In genomic region chr3:100264991-100265390, GRCm38 (mm10) we compare ENCODE assay signal across 18 mouse cellular contexts.
DNase-seq lines count a peak whose midpoint lies in the region; ATAC-seq lines count a peak whose summit lies in the region.
"Had no signal": no experiment of that assay in that cellular context is flagged by ENCODE, and none has a peak within 500 bp of the region (broad histone marks: within the 10 kb centered on the region; RNA-seq: fewer than 3 reads in every experiment).

No protein-coding gene starts in this region.

- no peak for ATAC-seq in activated CD4-positive, CD25-positive, alpha-beta regulatory T cell, adult 4 months
- ATAC-seq: forebrain, embryonic 14.5 days; forebrain, embryonic 16.5 days had no signal

- peak; percentile 10 for DNase-seq in 3134 (ENCODE audit: extremely low read depth, insufficient read length, low spot score)
- DNase-seq in ES-CJ7 (ENCODE audit: low read depth, low spot score), result peak; percentile 70
- DNase-seq in NIH3T3 (ENCODE audit: low read depth), result peak; percentile 15
- peak; percentile 31 for DNase-seq in WW6 (ENCODE audit: low read depth, low spot score)
- no peak for DNase-seq in adrenal gland, adult 8-10 months
- no peak for DNase-seq in right cerebral cortex, postnatal 10 days (ENCODE audit: low spot score in 2 of 2)
- DNase-seq in left cerebral cortex, postnatal 4 days, result no peak
- DNase-seq: adrenal gland, adult 2 months; adrenal gland, postnatal 14 days; adrenal gland, postnatal 36 days; cerebellum, adult 11-12 months; cerebellum, adult 2 months; cerebellum, adult 9-10 months; cerebellum, postnatal 10 days; cerebellum, postnatal 25 days had no signal

- intact Hi-C loops in left cerebral cortex, postnatal 4 days (cut with DNase I), result no loop called here

Comparison
In these comparisons a context has a peak if more than half of its experiments do, and no peak if none do; other contexts are left out.
1. DNase-seq: peak in 3134 (single experiment), ES-CJ7 (single experiment), NIH3T3 (single experiment) and WW6 (single experiment); none in adrenal gland, adult 8-10 months (single experiment), right cerebral cortex, postnatal 10 days (0 of 2) and left cerebral cortex, postnatal 4 days (single experiment).